Mouse (Mus musculus) forebrain, embryonic 16.5 days (tissue): ENCODE measurements around the gene Rap1gap2. TPM values are rescaled to one million over a fixed set of nuclear protein-coding genes. Genes with fewer than 3 reads are reported as not detected.

ENCODE experiments used
- ATAC-seq: fragments of 200-750 bp; cut with Nextera tagmentation; 2 replicates; pipeline ENCODE4 v1.8.0; 2017; ENCODE audit warnings: mild to moderate bottlenecking, moderate library complexity
- H3K27ac ChIP-seq: fragments of 300-500 bp; sonication (generic); 2 replicates; pipeline ENCODE4 v1.5.1; 2014; ENCODE audit warnings: low read length, control low read depth
- H3K27me3 ChIP-seq: fragments of 300-500 bp; sonication (generic); replicated peaks from 2 replicates; pipeline ENCODE4 v1.6.1; 2014; ENCODE audit warnings: low read length; ENCODE audit not compliant: control insufficient read depth, insufficient read depth
- H3K36me3 ChIP-seq: fragments of 300-500 bp; sonication (generic); 2 replicates; pipeline ENCODE4 v1.6.1; 2014; ENCODE audit not compliant: control insufficient read depth, insufficient read depth
- H3K4me1 ChIP-seq: fragments of 300-500 bp; sonication (generic); replicated peaks from 2 replicates; pipeline ENCODE4 v1.6.1; 2014; ENCODE audit warnings: low read length; ENCODE audit not compliant: control insufficient read depth, insufficient read depth
- H3K4me2 ChIP-seq: fragments of 300-500 bp; sonication (generic); 2 replicates; pipeline ENCODE4 v1.6.1; 2014; ENCODE audit warnings: mild to moderate bottlenecking, low read length, control low read depth
- H3K4me3 ChIP-seq: fragments of 300-500 bp; sonication (generic); replicated peaks from 2 replicates; pipeline ENCODE4 v1.5.1; 2014; ENCODE audit warnings: mild to moderate bottlenecking, low read length, control low read depth
- H3K9ac ChIP-seq: fragments of 300-500 bp; sonication (generic); replicated peaks from 2 replicates; pipeline ENCODE4 v1.6.1; 2014; ENCODE audit warnings: low read depth, low read length, control low read depth
- H3K9me3 ChIP-seq: fragments of 300-500 bp; sonication (generic); 2 replicates; pipeline ENCODE4 v1.6.1; 2016; ENCODE audit warnings: low read length; ENCODE audit not compliant: control insufficient read depth
- WGBS: fragments of 180-500 bp; shearing (Covaris S2); extraction: QIAGEN DNeasy Blood & Tissue Kit; methylation state at CpG from one replicate; pipeline ENCODE4 v1.1.7; 2014; 5-methylcytosine and 5-hydroxymethylcytosine counted together
- polyA plus RNA-seq: library from polyadenylated mRNA; unstranded; fragments of >200 nt; fragmentation: Nextera tagmentation; extraction: Ambion mirVana; gene quantifications from 2 replicates; pipeline ENCODE4 v1.2.1, GENCODE M21; 2015

The Rap1gap2 gene
- 10.7 and 12.9 TPM in 2 replicates for polyA plus RNA-seq

DNA sequence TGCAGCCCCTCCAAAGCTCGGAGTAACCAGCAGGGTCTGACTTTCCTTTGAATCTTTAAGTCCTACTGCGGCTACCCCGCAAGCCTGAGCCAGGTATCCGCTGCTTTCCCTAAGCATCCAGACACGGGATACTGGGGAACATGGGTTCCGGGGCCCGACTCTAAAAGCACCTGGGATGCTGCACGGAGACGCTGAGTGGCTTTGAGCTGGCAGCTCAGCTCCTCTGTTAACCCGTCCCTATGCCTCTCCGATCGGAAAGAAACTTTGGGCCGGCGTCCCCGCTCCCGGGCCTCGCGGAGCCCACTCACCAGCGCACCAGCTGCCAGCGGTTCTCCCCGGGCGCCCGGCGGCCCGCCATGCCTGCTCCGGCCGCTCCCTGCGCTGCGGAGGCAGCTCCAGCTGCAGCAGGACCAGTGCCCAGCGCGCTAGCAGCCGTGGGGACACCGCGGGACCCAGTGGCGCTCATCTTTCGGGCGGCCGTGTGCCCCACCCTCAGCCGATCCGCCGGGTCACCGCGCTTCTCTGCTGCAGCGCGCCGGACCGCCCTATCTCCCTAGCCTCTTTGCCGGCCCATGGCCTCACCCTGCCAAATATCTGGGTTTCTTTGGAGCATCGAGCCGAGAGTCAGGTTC lies at the start of gene Rap1gap2:
TSS of gene Rap1gap2 (minus strand) at position 371 of the 632 bp plus-strand sequence.
- H3K36me3 ChIP-seq = no peaks in the 10 kb centered on the region
- peaks cover 6% of the 10 kb centered on the region for H3K4me1 ChIP-seq
- 1% methylated on average over 50 of the region's 50 CpGs for WGBS
- H3K4me3 ChIP-seq = peak within 1 kb of the TSS; percentile 40
- H3K27me3 ChIP-seq = peaks cover 35% of the 10 kb centered on the region
- H3K9ac ChIP-seq = peak within 1 kb of the TSS; percentile 47
- H3K4me2 ChIP-seq = peak within 1 kb of the TSS; percentile 70
- ATAC-seq = no peak
- no peaks in the 10 kb centered on the region for H3K9me3 ChIP-seq
- H3K27ac ChIP-seq = no peak within 1 kb of the TSS

DNA sequence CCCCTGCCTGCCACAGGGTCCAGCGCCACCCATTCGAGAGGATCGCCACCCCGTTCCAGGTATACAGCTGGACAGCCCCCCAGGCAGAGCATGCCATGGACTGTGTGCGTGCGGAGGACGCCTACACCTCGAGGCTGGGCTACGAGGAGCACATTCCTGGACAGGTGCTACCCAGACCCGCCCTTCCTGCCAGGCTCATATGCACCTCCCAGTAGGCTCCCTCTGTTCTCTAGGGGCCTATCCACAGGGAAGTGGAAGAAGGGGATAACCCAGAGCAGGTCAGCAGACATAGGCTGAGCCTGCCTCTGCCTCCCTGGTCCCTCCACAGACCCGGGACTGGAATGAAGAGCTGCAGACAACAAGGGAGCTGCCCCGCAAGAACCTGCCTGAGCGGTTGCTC lies 49.6 kb upstream of the Rap1gap2 start:
- Histone ChIP-seq H3K4me2 (no peak overlapping the region), H3K27ac (no peak overlapping the region), H3K36me3 (peaks cover 45% of the 10 kb centered on the region), H3K4me1 (no peaks in the 10 kb centered on the region), H3K9ac (no peak overlapping the region), H3K4me3 (no peak overlapping the region), H3K27me3 (no peaks in the 10 kb centered on the region), H3K9me3 (no peaks in the 10 kb centered on the region)
- ATAC-seq = no peak
- WGBS = 98% methylated on average over 13 of the region's 13 CpGs

DNA sequence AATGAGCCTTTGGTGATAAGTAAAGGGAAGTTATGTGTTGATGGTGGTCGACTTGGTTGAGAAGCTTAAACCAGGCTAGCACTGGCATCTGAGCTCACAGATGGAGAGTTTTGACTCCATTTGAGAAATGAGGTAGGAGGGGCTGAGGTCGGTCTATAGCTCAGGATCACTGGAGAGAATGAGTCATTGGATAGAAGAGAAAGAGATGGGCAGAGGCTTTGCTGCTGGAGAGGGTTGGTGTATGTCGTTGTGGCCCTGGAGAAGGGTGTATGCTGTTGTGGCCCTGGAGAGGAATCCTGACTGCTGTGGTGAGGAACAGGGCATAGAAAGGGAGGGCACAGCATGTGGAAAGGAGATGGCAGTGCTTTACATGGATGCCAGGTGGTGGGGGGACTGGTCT lies 45.2 kb upstream of the Rap1gap2 start:
- no peak overlapping the region for H3K4me3 ChIP-seq
- peaks cover 1% of the 10 kb centered on the region; the same call in 1 of the 2 replicates for H3K4me1 ChIP-seq
- no peak for ATAC-seq
- H3K27me3 ChIP-seq = no peaks in the 10 kb centered on the region
- no peak overlapping the region for H3K4me2 ChIP-seq
- WGBS = 96% methylated on average over 3 of the region's 3 CpGs
- H3K27ac ChIP-seq = no peak overlapping the region
- no peaks in the 10 kb centered on the region for H3K9me3 ChIP-seq
- no peak overlapping the region for H3K9ac ChIP-seq
- peaks cover 31% of the 10 kb centered on the region for H3K36me3 ChIP-seq

DNA sequence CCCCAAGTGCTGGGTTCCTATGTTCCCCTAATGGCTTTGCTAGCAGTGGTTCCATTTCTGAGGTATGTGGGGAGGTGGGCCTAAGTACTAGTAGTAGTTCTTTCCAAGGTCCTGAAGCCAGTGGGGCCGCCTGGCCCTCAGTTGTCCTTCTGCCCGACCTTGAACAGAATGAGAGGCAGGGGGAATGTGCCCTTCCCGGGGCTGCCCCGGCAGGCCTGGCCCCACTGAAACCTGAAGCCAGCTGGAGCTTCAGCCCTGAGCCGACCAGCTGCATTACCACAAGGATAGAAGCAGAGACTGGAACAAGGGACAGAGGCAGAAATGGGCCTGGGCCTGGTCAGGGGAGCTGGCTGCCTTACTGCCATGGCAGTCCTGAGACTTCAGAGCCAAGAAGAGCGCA lies 42.7 kb upstream of the Rap1gap2 start:
- H3K4me3 ChIP-seq = no peak overlapping the region
- H3K9ac ChIP-seq = no peak overlapping the region
- no peak for ATAC-seq
- WGBS = 60% methylated on average over 6 of the region's 6 CpGs
- H3K9me3 ChIP-seq = no peaks in the 10 kb centered on the region
- H3K27ac ChIP-seq = no peak overlapping the region
- peaks cover 13% of the 10 kb centered on the region for H3K4me1 ChIP-seq
- H3K27me3 ChIP-seq = no peaks in the 10 kb centered on the region
- peaks cover 11% of the 10 kb centered on the region for H3K36me3 ChIP-seq
- no peak overlapping the region for H3K4me2 ChIP-seq

DNA sequence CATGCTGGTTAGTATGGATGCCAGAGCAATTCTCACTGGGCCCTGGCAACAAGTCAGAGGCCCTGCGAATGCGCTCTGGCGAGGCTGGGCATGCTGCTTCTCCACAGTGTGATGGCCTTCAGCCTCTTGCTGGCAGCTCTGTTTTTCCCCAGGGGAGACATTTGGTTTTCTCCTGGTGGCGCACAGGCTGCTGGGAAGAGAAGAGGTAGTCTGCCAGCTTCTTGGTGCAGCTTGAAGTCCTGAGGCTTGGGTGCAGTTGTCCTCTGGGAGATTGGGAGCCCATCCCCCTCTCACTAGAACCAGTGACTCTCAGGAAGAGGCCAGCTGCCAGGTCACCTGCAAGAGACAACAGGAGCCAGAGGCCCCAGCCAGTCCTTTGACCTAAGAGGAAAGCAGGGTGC lies 42.1 kb upstream of the Rap1gap2 start:
- H3K9me3 ChIP-seq = no peaks in the 10 kb centered on the region
- H3K27me3 ChIP-seq = no peaks in the 10 kb centered on the region
- H3K4me1 ChIP-seq = peaks cover 13% of the 10 kb centered on the region
- no peak for ATAC-seq
- no peak overlapping the region for H3K4me2 ChIP-seq
- no peak overlapping the region for H3K4me3 ChIP-seq
- peaks cover 6% of the 10 kb centered on the region for H3K36me3 ChIP-seq
- H3K9ac ChIP-seq = no peak overlapping the region
- H3K27ac ChIP-seq = no peak overlapping the region
- 74% methylated on average over 4 of the region's 4 CpGs for WGBS

DNA sequence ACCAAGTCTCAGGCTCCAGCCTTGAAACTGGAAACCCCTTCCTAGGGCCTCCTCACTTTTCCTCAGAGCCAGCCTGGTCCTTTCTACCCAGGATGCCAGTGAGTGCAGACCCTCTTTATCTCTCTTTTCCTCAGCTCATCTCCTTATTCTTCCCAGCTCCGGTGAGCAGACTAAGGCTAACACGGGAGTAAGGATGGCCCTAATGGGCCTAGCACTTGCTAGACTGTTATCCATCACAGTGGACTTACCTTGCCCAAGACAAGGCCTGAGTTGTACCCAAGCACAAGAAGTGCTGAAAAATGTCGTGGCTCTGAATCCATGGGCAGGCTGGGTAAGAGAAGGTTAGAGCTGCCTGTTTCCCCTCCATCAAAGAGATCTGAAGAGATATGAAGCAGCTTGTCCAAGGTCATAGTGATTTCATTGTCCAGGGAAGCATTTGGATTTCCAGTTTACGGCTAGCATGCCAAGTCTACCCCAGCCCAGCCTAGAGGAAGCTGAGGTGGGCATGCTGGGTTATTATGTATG lies 39.9 kb upstream of the Rap1gap2 start:
- H3K27ac ChIP-seq = no peak overlapping the region
- peak overlapping the region; percentile 73 for H3K4me2 ChIP-seq
- H3K4me3 ChIP-seq = no peak overlapping the region; the same call in 1 of the 2 replicates
- no peak overlapping the region for H3K9ac ChIP-seq
- no peaks in the 10 kb centered on the region for H3K9me3 ChIP-seq
- no peak for ATAC-seq
- 61% methylated on average over 4 of the region's 4 CpGs for WGBS
- no peaks in the 10 kb centered on the region for H3K36me3 ChIP-seq
- H3K27me3 ChIP-seq = no peaks in the 10 kb centered on the region
- H3K4me1 ChIP-seq = peaks cover 13% of the 10 kb centered on the region

DNA sequence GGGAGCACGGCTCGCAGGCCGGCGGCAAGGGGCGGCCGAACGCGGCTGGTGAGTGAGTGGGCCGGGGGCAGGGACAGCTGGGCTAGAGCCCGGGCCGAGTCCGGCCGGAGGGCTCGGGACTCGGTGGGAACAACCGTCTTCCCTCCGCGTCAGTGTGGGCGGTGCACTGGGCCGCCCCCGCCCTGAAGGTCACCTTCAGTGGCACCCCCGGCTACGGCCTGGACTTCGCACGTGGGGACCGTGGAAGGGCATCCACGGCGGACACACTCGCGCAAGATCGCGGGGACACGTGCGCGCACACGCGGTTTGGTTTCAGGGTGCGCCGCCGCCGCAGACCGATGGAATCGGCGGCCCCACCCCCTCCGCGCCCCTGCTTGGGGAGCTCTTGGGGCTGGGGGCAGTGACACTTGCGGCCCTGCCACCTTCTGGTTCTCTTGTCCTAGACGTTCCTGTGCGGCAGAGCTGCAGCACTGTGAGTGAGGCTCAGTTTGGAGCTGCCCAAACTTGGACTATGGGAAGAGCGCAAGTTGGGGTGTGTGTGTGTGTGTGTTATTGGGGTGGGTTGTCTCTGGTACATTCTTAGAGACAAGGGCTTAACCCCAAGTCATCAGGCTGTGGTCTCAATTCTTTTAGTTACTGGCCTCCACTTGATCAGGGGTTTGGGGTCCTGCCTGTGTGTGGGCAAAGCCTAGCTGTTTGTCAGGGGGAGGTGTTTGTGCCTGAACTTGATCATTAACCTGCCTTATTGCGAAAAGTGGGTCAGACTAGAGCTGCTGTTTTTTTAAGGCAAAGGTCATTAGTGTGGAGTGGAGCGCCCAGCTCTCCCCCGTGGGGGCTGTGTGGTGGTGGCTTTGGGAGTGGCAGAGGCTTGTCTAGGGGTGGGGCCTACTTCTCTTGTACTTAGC lies 39.2 kb upstream of the Rap1gap2 start:
- peaks cover 13% of the 10 kb centered on the region for H3K4me1 ChIP-seq
- H3K9ac ChIP-seq = peak overlapping the region; percentile 74
- no peak overlapping the region for H3K27ac ChIP-seq
- peak overlapping the region; percentile 74 for H3K4me3 ChIP-seq
- no peaks in the 10 kb centered on the region for H3K36me3 ChIP-seq
- H3K4me2 ChIP-seq = peak overlapping the region; percentile 73
- WGBS = 1% methylated on average over 52 of the region's 53 CpGs
- no peaks in the 10 kb centered on the region for H3K27me3 ChIP-seq
- no peaks in the 10 kb centered on the region for H3K9me3 ChIP-seq
- ATAC-seq = peak; percentile 51

DNA sequence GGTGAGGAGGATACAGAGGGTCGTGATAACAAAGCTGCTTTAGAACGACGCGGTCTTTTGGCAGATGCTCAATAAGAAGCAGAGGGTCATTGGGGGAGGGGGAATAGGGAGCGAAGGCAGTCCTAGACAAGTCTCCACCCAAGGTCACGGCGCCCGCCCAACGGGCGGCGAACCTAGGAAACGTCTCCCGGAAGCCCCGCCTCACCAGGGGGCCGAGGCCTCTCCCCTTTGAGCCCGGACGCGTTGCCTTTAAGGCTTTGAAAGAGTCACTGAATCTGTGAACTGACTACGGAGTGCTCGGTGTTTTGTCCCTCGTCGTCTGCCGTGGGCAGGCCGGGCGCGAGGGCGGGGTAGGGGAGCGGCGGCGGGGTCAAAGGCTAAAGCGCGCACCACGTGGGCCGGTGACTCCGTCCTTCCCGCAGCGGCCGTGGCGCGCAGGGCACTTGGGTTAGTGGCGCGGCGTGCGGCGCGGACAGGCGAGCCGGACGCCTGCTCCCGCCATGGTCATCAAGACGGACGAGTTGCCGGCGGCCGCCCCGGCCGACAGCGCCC lies 38.5 kb upstream of the Rap1gap2 start, which contains the start of gene Cluh:
TSS of gene Cluh (plus strand) at position 401 of the 552 bp plus-strand sequence.
- no peaks in the 10 kb centered on the region for H3K9me3 ChIP-seq
- no peaks in the 10 kb centered on the region for H3K36me3 ChIP-seq
- WGBS = under 1% methylated on average over 58 of the region's 58 CpGs
- H3K27ac ChIP-seq = peak within 1 kb of the TSS; percentile 45; the same call in 1 of the 2 replicates
- H3K4me2 ChIP-seq = peak within 1 kb of the TSS; percentile 73
- H3K4me3 ChIP-seq = peak within 1 kb of the TSS; percentile 74
- peaks cover 13% of the 10 kb centered on the region for H3K4me1 ChIP-seq
- peak; percentile 92 for ATAC-seq
- H3K9ac ChIP-seq = peak within 1 kb of the TSS; percentile 74
- no peaks in the 10 kb centered on the region for H3K27me3 ChIP-seq

DNA sequence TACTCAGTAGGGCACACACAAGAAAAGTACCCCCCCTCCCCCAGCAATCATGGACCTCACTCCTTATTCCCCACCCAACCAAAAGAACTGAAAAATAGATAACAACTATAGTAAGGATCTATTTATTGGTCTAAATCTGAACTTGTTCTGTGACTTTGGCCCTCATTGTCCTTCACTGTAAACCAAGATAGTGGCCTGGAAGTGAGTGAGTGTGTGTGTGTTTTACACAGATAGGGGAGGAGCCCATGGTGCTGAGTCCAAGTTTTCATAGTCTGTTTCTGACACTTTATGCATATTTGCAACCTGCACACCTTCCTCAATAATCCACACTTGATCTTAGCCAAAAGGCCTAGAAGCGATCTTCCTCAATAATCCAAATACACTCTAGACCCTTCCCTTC lies 38.0 kb upstream of the Rap1gap2 start:
- no peaks in the 10 kb centered on the region for H3K36me3 ChIP-seq
- H3K9ac ChIP-seq = peak overlapping the region; percentile 74
- ATAC-seq = peak; percentile 35
- peak overlapping the region; percentile 74 for H3K4me3 ChIP-seq
- H3K9me3 ChIP-seq = no peaks in the 10 kb centered on the region
- no peaks in the 10 kb centered on the region for H3K27me3 ChIP-seq
- WGBS = 8% methylated on average over 1 of the region's 1 CpGs
- peaks cover 13% of the 10 kb centered on the region for H3K4me1 ChIP-seq
- peak overlapping the region; percentile 73 for H3K4me2 ChIP-seq
- H3K27ac ChIP-seq = peak overlapping the region; percentile 45; the same call in 1 of the 2 replicates
